Mouse (Mus musculus) CH12.LX (cell line): ENCODE data around the gene Rab20. TPM values are rescaled to one million over a fixed set of nuclear protein-coding genes. Genes with fewer than 3 reads are reported as not detected.
A peak's percentile ranks its signal among the peaks of the same experiment; 100 is the strongest.

Experiments used
- DNase-seq: peaks from one replicate; pipeline ENCODE4 v3.0.0-alpha.2; 2013; ENCODE audit errors: extremely low read depth
- H3K27ac ChIP-seq: 2 replicates; pipeline ENCODE4 v1.5.1; 2012; ENCODE audit warnings: low read depth, mild to moderate bottlenecking, control low read depth, moderate library complexity; ENCODE audit not compliant: insufficient read depth
- H3K27me3 ChIP-seq: replicated peaks from 2 replicates; pipeline ENCODE3; 2012; ENCODE audit warnings: inconsistent platforms
- H3K36me3 ChIP-seq, 2 experiments: replicated peaks in 1 of 2; 2 replicates each; pipeline versions ENCODE3 to v1.6.1; 2012; ENCODE audit warnings: inconsistent platforms in 1 of 2, low read length in 1 of 2, mild to moderate bottlenecking in 1 of 2, mixed read lengths in 1 of 2, moderate library complexity in 1 of 2; ENCODE audit not compliant: control insufficient read depth in 1 of 2, insufficient read depth in 1 of 2
- H3K4me1 ChIP-seq, 2 experiments: 2 replicates each; pipeline ENCODE4 v1.6.1; 2012; ENCODE audit warnings: inconsistent platforms in 1 of 2, moderate library complexity in 1 of 2; ENCODE audit not compliant: insufficient read depth in 2 of 2, control insufficient read depth in 1 of 2
- H3K4me2 ChIP-seq: 2 replicates; pipeline ENCODE4 v1.6.1; 2012; ENCODE audit warnings: low read depth, mild to moderate bottlenecking, control low read depth; ENCODE audit not compliant: poor library complexity, insufficient read depth, severe bottlenecking
- H3K4me3 ChIP-seq, 3 experiments: fragments of 150-350 bp in 1 of 3; sonication (generic) in 1 of 3; replicated peaks in 1 of 3; 2 replicates each; pipeline versions ENCODE3 to v1.5.1; 2011 to 2012; ENCODE audit warnings: low read depth in 2 of 3, low read length in 2 of 3, mild to moderate bottlenecking in 2 of 3, moderate library complexity in 2 of 3, control low read depth in 1 of 3, improper control_type of control experiment in 1 of 3, inconsistent platforms in 1 of 3, mixed read lengths in 1 of 3; ENCODE audit not compliant: poor library complexity in 1 of 3
- H3K79me2 ChIP-seq: replicated peaks from 2 replicates; pipeline ENCODE4 v1.6.1; 2012; ENCODE audit warnings: mild to moderate bottlenecking, moderate library complexity; ENCODE audit not compliant: control insufficient read depth, poor library complexity, insufficient read depth, severe bottlenecking; ENCODE audit errors: extremely low read depth
- H3K9ac ChIP-seq: 2 replicates; pipeline ENCODE4 v1.6.1; 2012; ENCODE audit warnings: low read depth, mild to moderate bottlenecking, control low read depth, moderate library complexity; ENCODE audit not compliant: insufficient read depth
- H3K9me3 ChIP-seq: replicated peaks from 2 replicates; pipeline ENCODE3; 2012; ENCODE audit warnings: low read length, inconsistent platforms, mixed read lengths
- BHLHE40 ChIP-seq: IDR thresholded peaks from 2 replicates; pipeline ENCODE4 v1.6.1; 2011; ENCODE audit warnings: mild to moderate bottlenecking, low read depth, low read length, improper control_type of control experiment
- CHD1 ChIP-seq: IDR thresholded peaks from 2 replicates; pipeline ENCODE4 v1.6.1; 2012; ENCODE audit warnings: low read depth, low read length, improper control_type of control experiment, inconsistent platforms
- CHD2 ChIP-seq: IDR thresholded peaks from 2 replicates; pipeline ENCODE4 v1.6.1; 2011; ENCODE audit warnings: low read length, improper control_type of control experiment
- CTCF ChIP-seq, 2 experiments: IDR thresholded peaks in 1 of 2; conservative IDR thresholded peaks in 1 of 2; 2 replicates each; pipeline ENCODE4 v1.5.1; 2011 to 2012; ENCODE audit warnings: low read depth in 2 of 2, low read length in 2 of 2, improper control_type of control experiment in 1 of 2, inconsistent platforms in 1 of 2, mild to moderate bottlenecking in 1 of 2, moderate library complexity in 1 of 2
- E2F4 ChIP-seq: IDR thresholded peaks from 2 replicates; pipeline ENCODE4 v1.6.1; 2011; ENCODE audit warnings: low read depth, low read length, improper control_type of control experiment; ENCODE audit not compliant: insufficient replicate concordance
- ELF1 ChIP-seq: IDR thresholded peaks from 2 replicates; pipeline ENCODE4 v1.6.1; 2014; ENCODE audit warnings: low read depth, mild to moderate bottlenecking, inconsistent platforms, low read length, improper control_type of control experiment
- EP300 ChIP-seq: IDR thresholded peaks from 2 replicates; pipeline ENCODE4 v1.6.1; 2011; ENCODE audit warnings: low read length, improper control_type of control experiment
- ETS1 ChIP-seq: conservative IDR thresholded peaks from 2 replicates; pipeline ENCODE4 v1.6.1; 2012; ENCODE audit warnings: low read depth, mild to moderate bottlenecking, inconsistent platforms, low read length, improper control_type of control experiment, moderate library complexity
- HCFC1 ChIP-seq: IDR thresholded peaks from 2 replicates; pipeline ENCODE4 v1.6.1; 2012; ENCODE audit warnings: low read depth, mild to moderate bottlenecking, inconsistent platforms, low read length, improper control_type of control experiment
- IRF4 ChIP-seq: IDR thresholded peaks from 2 replicates; pipeline ENCODE4 v1.6.1; 2014; ENCODE audit warnings: low read depth, mild to moderate bottlenecking, inconsistent platforms, low read length, improper control_type of control experiment
- JUN ChIP-seq: IDR thresholded peaks from 2 replicates; pipeline ENCODE4 v1.6.1; 2011; ENCODE audit warnings: low read depth, mild to moderate bottlenecking, low read length, improper control_type of control experiment, moderate library complexity; ENCODE audit not compliant: insufficient read depth
- JUND ChIP-seq: conservative IDR thresholded peaks from 2 replicates; pipeline ENCODE4 v1.6.1; 2011; ENCODE audit warnings: low read depth, low read length, improper control_type of control experiment
- MAFK ChIP-seq: IDR thresholded peaks from 2 replicates; pipeline ENCODE4 v1.6.1; 2011; ENCODE audit warnings: low read length, improper control_type of control experiment; ENCODE audit not compliant: insufficient replicate concordance
- MAX ChIP-seq: IDR thresholded peaks from 2 replicates; pipeline ENCODE4 v1.6.1; 2011; ENCODE audit warnings: low read length, improper control_type of control experiment
- MAZ ChIP-seq: IDR thresholded peaks from 2 replicates; pipeline ENCODE4 v1.6.1; 2012; ENCODE audit warnings: low read depth, mild to moderate bottlenecking, inconsistent platforms, low read length, improper control_type of control experiment, moderate library complexity
- MEF2A ChIP-seq: IDR thresholded peaks from 2 replicates; pipeline ENCODE4 v1.6.1; 2014; ENCODE audit warnings: low read depth, mild to moderate bottlenecking, inconsistent platforms, low read length, improper control_type of control experiment, borderline replicate concordance
- MXI1 ChIP-seq: IDR thresholded peaks from 2 replicates; pipeline ENCODE4 v1.6.1; 2011; ENCODE audit warnings: mild to moderate bottlenecking, low read depth, low read length, improper control_type of control experiment
- MYC ChIP-seq: IDR thresholded peaks from 2 replicates; pipeline ENCODE4 v1.6.1; 2011; ENCODE audit warnings: low read depth, mild to moderate bottlenecking, improper control_type of control experiment, low read length
- NELFE ChIP-seq: IDR thresholded peaks from 2 replicates; pipeline ENCODE4 v1.6.1; 2011; ENCODE audit warnings: low read depth, low read length, improper control_type of control experiment
- NRF1 ChIP-seq: IDR thresholded peaks from 2 replicates; pipeline ENCODE4 v1.6.1; 2014; ENCODE audit warnings: low read depth, mild to moderate bottlenecking, inconsistent platforms, low read length, improper control_type of control experiment, moderate library complexity
- POLR2AphosphoS2 ChIP-seq: IDR thresholded peaks from 2 replicates; pipeline ENCODE4 v1.6.1; 2011; ENCODE audit warnings: low read depth, low read length, improper control_type of control experiment
- RCOR1 ChIP-seq: conservative IDR thresholded peaks from 2 replicates; pipeline ENCODE4 v1.6.1; 2012; ENCODE audit warnings: low read depth, mild to moderate bottlenecking, inconsistent platforms, low read length, improper control_type of control experiment
- SIN3A ChIP-seq: IDR thresholded peaks from 2 replicates; pipeline ENCODE4 v1.6.1; 2012; ENCODE audit warnings: low read length, improper control_type of control experiment, inconsistent platforms
- SMC3 ChIP-seq: IDR thresholded peaks from 2 replicates; pipeline ENCODE4 v1.6.1; 2011; ENCODE audit warnings: low read depth, low read length, improper control_type of control experiment
- TBP ChIP-seq: conservative IDR thresholded peaks from 2 replicates; pipeline ENCODE4 v1.6.1; 2011; ENCODE audit warnings: low read depth, low read length, improper control_type of control experiment
- TCF12 ChIP-seq: IDR thresholded peaks from 2 replicates; pipeline ENCODE4 v1.6.1; 2014; ENCODE audit warnings: low read depth, mild to moderate bottlenecking, inconsistent platforms, low read length, improper control_type of control experiment
- USF1 ChIP-seq: IDR thresholded peaks from 2 replicates; pipeline ENCODE4 v1.6.1; 2014; ENCODE audit warnings: low read depth, mild to moderate bottlenecking, inconsistent platforms, low read length, improper control_type of control experiment
- USF2 ChIP-seq: conservative IDR thresholded peaks from 2 replicates; pipeline ENCODE4 v1.6.1; 2011; ENCODE audit warnings: low read depth, low read length, improper control_type of control experiment
- ZKSCAN1 ChIP-seq: IDR thresholded peaks from 2 replicates; pipeline ENCODE4 v1.6.1; 2012; ENCODE audit warnings: low read depth, inconsistent platforms, low read length, improper control_type of control experiment, borderline replicate concordance
- ZMIZ1 ChIP-seq: IDR thresholded peaks from 2 replicates; pipeline ENCODE4 v1.6.1; 2012; ENCODE audit warnings: low read depth, mild to moderate bottlenecking, inconsistent platforms, low read length, improper control_type of control experiment
- ZNF384 ChIP-seq: IDR thresholded peaks from 2 replicates; pipeline ENCODE4 v1.6.1; 2012; ENCODE audit warnings: low read depth, low read length, improper control_type of control experiment, inconsistent platforms
- dilution Hi-C: fragments of 300-500 bp; cut with MboI; formaldehyde crosslinking; loops from 2 replicates; pipeline ENCODE4 v1.14.3; 2020; ENCODE audit warnings: low sequenced_read_pairs; ENCODE audit not compliant: extremely low pct_unique_long_range_greater_than_20kb, extremely low pct_ligation_motif_present
- in situ Hi-C: fragments of 300-500 bp; cut with MboI; formaldehyde crosslinking; loops from 3 replicates; pipeline ENCODE4 v1.14.3; 2019; ENCODE audit warnings: low sequenced_read_pairs, low pct_ligation_motif_present, low pct_unique_long_range_greater_than_20kb, mixed read lengths
- polyA plus RNA-seq: library from polyadenylated mRNA; unstranded; fragments of >175 nt; gene quantifications from 2 replicates; pipeline ENCODE4 v1.2.1, GENCODE M21; 2012; ENCODE audit warnings: low read depth; ENCODE audit not compliant: insufficient read length
- total RNA-seq, 2 experiments: library from RNA; depleted of rRNA; stranded (reverse); fragments of 300-350 nt in 1 of 2; fragments of >200 nt in 1 of 2; gene quantifications; 2 replicates each; pipeline ENCODE4 v1.2.3; 2012 to 2014

Gene Rab20
- total and polyA plus RNA-seq, 3 experiments, result 12.8 to 22.8 (median 18.2) TPM

GRCm38 (mm10) chr8:11452974-11453373, 25.5 kb downstream of the Rab20 start:
- in situ Hi-C loops (loop anchor here (5.0 to 10.0 kb wide), 2 partner anchors 34 to 162 kb away; no protein-coding TSS in a partner anchor), dilution Hi-C loops (no loop called here)
- no peak for TF ChIP-seq EP300
- no peak for TF ChIP-seq IRF4
- no peak for TF ChIP-seq SMC3
- TF ChIP-seq CHD1, result no peak
- TF ChIP-seq USF2, result no peak
- no peak for TF ChIP-seq MEF2A
- no peak for TF ChIP-seq NELFE
- Histone ChIP-seq H3K79me2 (no peaks in the 10 kb centered on the region; the same call in 1 of the 2 replicates), H3K4me3 (no peak overlapping the region), H3K27ac (peak overlapping the region; percentile 83), H3K4me2 (peak overlapping the region; percentile 46; the same call in 1 of the 2 replicates), H3K27me3 (no peaks in the 10 kb centered on the region), H3K36me3 (peaks cover 7 to 21% of the 10 kb centered on the region in 2 experiments), H3K4me1 (peaks cover 48 to 51% of the 10 kb centered on the region in 2 experiments), H3K9me3 (no peaks in the 10 kb centered on the region), H3K9ac (0 out of 2 replicates have a peak overlapping the region, but pooled peaks have one; percentile 11)
- DNase-seq, result no peak

- H3K27ac ChIP-seq, result peak overlapping the region; percentile 89
These were observed 26.0 kb downstream of the Rab20 start for GRCm38 (mm10) chr8:11452559-11452958.

More at GRCm38 (mm10) chr8:11452559-11452958, 26.0 kb downstream of the Rab20 start:
- Histone ChIP-seq H3K36me3 (peaks cover 7 to 21% of the 10 kb centered on the region in 2 experiments), H3K27me3 (no peaks in the 10 kb centered on the region), H3K4me2 (peak overlapping the region; percentile 46), H3K4me1 (peaks cover 44 to 47% of the 10 kb centered on the region in 2 experiments), H3K9ac (0 out of 2 replicates have a peak overlapping the region, but pooled peaks have one; percentile 11), H3K79me2 (no peaks in the 10 kb centered on the region; the same call in 1 of the 2 replicates), H3K9me3 (no peaks in the 10 kb centered on the region)
- DNase-seq, result peak; percentile 84
- dilution Hi-C loops, result no loop called here
- in situ Hi-C loops, result loop anchor here (5.0 to 10.0 kb wide), 2 partner anchors 35 to 162 kb away; no protein-coding TSS in a partner anchor
- no peak for TF ChIP-seq ZMIZ1
- TF ChIP-seq MYC, result 0 out of 2 replicates have a peak, but pooled peaks have one; percentile 44
- TF ChIP-seq MAX, result peak; percentile 68
- TF ChIP-seq MAFK, result peak; percentile 65; the same call in 1 of the 2 replicates
- TF ChIP-seq JUN, result peak; percentile 81
- peak; percentile 92 for TF ChIP-seq SIN3A
- peak; percentile 93 for TF ChIP-seq IRF4
- no peak for TF ChIP-seq NRF1
- 0 out of 2 replicates have a peak, but pooled peaks have one; percentile 32 for TF ChIP-seq MAZ
- peak; percentile 96 for TF ChIP-seq BHLHE40
- TF ChIP-seq MXI1, result no peak
- TF ChIP-seq EP300, result peak; percentile 96
- TF ChIP-seq USF2, result peak; percentile 85
- TF ChIP-seq SMC3, result peak; percentile 8; the same call in 1 of the 2 replicates
- peak; percentile 54; the same call in 1 of the 2 replicates for TF ChIP-seq TBP
- TF ChIP-seq ZNF384, result no peak
- peak; percentile 70; the same call in 1 of the 2 replicates for TF ChIP-seq ELF1
- peak; percentile 93 for TF ChIP-seq TCF12
- no peak for TF ChIP-seq CTCF (conservative IDR thresholded peaks at IDR 0.05 in 1 of 2, IDR thresholded peaks at IDR 0.05 in 1 of 2; ENCODE audit: low read depth in 2 of 2, low read length in 2 of 2)
- peak; percentile 66; the same call in 1 of the 2 replicates for TF ChIP-seq CHD2
- no peak for TF ChIP-seq HCFC1
- TF ChIP-seq RCOR1, result peak; percentile 94
- TF ChIP-seq ETS1, result peak; percentile 97
- peak; percentile 86 for TF ChIP-seq JUND
- 0 out of 2 replicates have a peak, but pooled peaks have one; percentile 12 for TF ChIP-seq E2F4
- peak; percentile 81 for TF ChIP-seq USF1
- no peak for TF ChIP-seq ZKSCAN1
- no peak for TF ChIP-seq POLR2AphosphoS2
- peak; percentile 90 for TF ChIP-seq MEF2A
- TF ChIP-seq, all 38 proteins: peak for 21
- H3K4me3 ChIP-seq, result no peak overlapping the region
